Mouse (Mus musculus): ENCODE data around the gene Prim2.

Gene Prim2

GRCm38 (mm10) chr1:33494524-33495202 lies 174.9 kb downstream of the Prim2 start:
- DNase-seq (ENCODE audit: low spot score in 2 of 2), result no peak

- no peak for DNase-seq (ENCODE audit: low spot score in 2 of 2)
Measured at GRCm38 (mm10) chr1:33490220-33490619, 179.4 kb downstream of the Prim2 start.

- no peak for DNase-seq (ENCODE audit: low spot score in 2 of 2)
Measured at GRCm38 (mm10) chr1:33488372-33488771, 181.2 kb downstream of the Prim2 start.

DNA sequence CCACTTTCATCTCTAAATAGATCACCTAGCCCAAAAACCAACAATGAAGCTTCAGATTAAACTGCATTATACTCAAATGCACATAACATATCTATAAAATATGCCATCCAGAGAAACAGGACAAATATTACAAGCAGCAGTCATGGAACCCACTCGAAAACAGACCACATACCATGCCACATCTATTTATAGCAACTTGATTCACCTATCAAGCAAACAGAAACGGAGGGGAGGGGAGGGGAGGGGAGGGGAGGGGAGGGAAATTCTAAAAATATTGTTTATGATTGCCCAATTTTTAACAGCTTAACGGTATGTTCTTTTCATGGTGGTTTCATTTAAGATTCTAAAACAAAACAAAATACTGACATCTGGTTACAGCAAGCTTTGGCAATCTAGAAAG lies 185.8 kb downstream of the Prim2 start:
- no peak for DNase-seq (ENCODE audit: low spot score in 2 of 2)

GRCm38 (mm10) chr1:33480382-33480781 lies 189.2 kb downstream of the Prim2 start:
- DNase-seq (ENCODE audit: low spot score in 2 of 2), result no peak

DNA sequence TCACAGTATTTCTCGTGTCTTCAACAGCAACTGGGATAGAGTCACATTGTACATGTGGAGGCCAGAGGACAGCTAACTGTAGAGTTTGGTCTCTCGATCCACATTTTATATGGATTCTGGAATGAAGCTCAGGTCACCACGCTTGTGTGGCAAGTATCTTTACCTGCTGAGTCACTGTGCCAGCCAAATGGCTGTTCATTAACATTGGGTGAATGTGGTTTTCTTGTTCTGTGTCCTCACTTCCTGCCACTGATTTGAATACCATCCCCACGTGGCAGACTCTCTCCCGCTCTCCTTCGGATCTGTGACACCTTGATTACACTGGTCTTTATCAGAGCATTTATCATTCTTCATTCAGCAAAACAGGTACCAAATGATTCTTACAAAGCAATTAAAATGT lies 198.5 kb downstream of the Prim2 start:
- DNase-seq (ENCODE audit: low spot score in 2 of 2), result no peak

- DNase-seq (ENCODE audit: low spot score in 2 of 2), result no peak
Measured at GRCm38 (mm10) chr1:33470222-33470621, 199.4 kb downstream of the Prim2 start.

DNA sequence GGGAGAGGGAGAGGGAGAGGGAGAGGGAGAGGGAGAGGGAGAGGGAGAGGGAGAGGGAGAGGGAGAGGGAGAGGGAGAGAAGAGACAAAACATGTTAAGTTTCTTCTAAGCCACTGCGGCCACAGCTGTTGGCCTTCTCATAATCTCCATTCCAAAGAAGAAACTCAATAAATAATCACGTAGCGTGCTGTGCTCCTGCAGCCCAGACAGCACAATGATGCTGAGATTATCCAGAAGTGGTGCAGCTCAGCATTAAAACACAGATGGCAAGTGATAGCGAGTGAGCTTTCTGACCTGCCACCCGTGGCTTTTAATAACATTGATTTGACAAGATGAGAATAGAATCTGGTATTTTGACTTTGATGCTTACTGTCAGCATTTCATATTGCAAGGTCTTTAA lies 205.4 kb downstream of the Prim2 start:
- no peak for DNase-seq (ENCODE audit: low spot score in 2 of 2)

DNA sequence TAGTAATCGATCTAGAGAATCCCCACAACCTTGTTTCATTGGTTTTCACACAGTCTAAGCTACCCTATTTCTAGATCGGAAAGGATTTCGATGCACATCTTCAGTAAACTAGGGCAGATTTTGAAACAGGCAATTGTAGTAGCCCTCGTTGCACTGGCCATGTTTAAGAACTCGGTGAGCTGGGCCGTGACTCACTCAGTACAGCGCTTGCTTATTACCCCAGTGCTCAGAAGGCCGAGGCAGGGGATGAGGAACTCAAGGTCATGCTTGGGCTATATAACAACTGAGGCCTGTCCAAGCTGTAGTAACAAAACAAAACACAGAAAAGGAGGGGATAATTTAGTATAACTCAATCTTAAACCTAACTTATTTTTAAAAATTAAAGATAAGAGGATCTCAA lies 208.9 kb downstream of the Prim2 start:
- no peak for DNase-seq (ENCODE audit: low spot score in 2 of 2)

- DNase-seq (ENCODE audit: low spot score in 2 of 2), result no peak
Measured at GRCm38 (mm10) chr1:33460262-33460661, 209.3 kb downstream of the Prim2 start.

GRCm38 (mm10) chr1:33458950-33459349 lies 210.6 kb downstream of the Prim2 start:
- no peak for DNase-seq (ENCODE audit: low spot score in 2 of 2)

DNA sequence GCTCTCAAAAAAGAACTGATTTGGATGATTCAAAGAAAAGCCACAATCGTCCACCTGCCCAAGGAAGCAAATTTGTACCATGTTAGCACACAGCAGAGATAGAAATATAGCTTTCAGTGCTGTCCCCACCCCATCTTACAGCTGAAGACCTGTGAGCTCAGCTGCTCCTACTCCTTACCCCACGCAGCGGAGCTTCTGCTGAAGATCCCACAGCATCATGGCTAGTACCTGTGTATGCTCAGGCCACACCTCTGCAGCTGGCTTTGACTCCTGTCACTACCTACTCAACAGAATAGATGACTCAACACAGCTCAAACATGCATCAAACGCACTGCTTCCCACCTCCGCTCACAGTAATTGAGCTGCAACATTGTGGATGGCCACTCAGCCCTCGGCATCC lies 215.3 kb downstream of the Prim2 start:
- DNase-seq (ENCODE audit: low spot score in 2 of 2), result no peak

GRCm38 (mm10) chr1:33453299-33453698 lies 216.3 kb downstream of the Prim2 start:
- DNase-seq (ENCODE audit: low spot score in 2 of 2), result no peak

DNA sequence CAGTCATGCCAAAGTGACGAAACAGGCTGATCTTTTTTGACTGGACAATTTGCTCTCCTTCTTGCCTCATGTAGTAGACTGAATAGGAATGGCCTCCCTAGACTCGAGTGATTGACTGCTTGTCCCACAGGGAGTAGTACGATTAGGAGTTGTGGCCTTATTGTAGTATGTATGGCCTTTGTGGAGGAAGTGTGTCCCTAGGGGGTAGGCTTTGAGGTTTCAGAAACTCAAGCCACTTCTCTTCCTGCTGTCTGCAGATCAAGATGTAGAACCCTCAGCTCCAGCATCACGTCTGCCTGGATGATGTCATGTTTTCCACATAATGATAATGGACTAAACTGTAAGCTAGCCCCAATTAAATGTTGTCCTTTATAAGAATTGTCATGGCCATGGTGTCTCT lies 222.4 kb downstream of the Prim2 start:
- no peak for DNase-seq (ENCODE audit: low spot score in 2 of 2)

DNA sequence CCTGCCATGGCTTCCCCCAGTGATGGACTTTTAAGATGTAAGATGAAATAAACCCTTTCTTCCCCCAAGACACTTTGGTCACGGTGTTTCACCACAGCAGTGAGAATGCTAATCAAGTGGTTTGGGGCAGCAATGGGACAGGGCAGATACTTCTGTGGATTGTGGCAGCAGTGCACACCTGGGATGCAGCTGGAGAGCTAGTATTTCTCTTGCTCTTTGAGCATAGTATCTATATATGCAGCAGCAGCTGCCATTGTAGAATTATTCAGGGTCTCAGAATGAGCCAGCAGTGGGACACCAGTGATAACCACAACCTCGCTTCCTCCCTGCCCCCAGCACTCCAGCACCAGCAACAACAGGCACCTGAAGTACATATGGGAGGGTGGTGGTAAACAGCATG lies 233.4 kb downstream of the Prim2 start:
- DNase-seq (ENCODE audit: low spot score in 2 of 2), result no peak

All from urinary bladder, adult 18-20 months (tissue).